In the genomic region with DNA sequence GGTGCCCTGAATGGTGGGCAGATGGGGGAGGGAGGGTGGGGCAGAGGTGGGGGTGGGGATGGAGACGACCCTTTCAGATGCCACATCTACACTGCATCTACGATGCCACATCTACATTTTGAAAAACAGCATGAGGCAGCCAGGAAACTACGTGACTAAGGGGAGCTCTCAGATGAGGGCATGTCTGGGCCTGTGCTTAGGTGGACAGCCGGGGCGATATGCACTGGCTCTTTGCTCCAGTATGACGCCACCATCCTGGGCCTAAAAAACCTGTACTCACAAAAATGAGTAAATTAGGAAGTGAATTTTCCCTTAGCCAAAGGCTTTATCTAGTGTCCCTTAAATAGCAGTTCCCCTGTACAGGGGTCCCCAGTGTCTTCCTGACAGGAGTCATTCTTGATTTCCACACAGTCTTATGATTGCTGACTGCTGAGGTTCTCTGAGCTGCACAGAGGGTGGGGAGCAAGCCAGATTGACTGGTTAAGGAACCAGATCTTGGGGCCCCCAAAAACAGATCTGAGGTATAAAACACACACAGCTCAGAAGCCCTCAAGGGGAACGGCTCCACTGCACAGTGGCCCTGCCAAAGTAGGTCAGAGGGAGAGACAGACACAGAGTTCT, we compare ENCODE assay signal across 11 mouse cellular contexts. TPM values are rescaled to one million over a fixed set of nuclear protein-coding genes. Genes with fewer than 3 reads are reported as not detected.
A peak's percentile ranks its signal among the peaks of the same experiment; 100 is the strongest.
DNase-seq lines count a peak whose midpoint lies in the region; ATAC-seq and TF ChIP-seq lines count a peak whose summit lies in the region.
"Had no signal": no experiment of that assay in that cellular context is flagged by ENCODE, and none has a peak within 500 bp of the region (broad histone marks: within the 10 kb centered on the region; RNA-seq: fewer than 3 reads in every experiment).

No protein-coding gene starts in this region.

- H3K4me3 ChIP-seq in kidney, embryonic 14.5 days (ENCODE audit: low read length), result no peak overlapping the region
- no peak overlapping the region for H3K4me3 ChIP-seq in CH12.LX (replicated peaks in 1 of 3; ENCODE audit: low read depth in 2 of 3, low read length in 2 of 3, poor library complexity in 1 of 3)
- no peak overlapping the region for H3K4me3 ChIP-seq in ES-E14 (ENCODE audit: insufficient read depth in 1 of 2, low read depth in 1 of 2, low read length in 2 of 2, poor library complexity in 1 of 2, severe bottlenecking in 1 of 2)
- no peak overlapping the region for H3K4me3 ChIP-seq in intestine, embryonic 15.5 days (replicated peaks)
- H3K4me3 ChIP-seq: erythroblast, embryonic 14.5 days had no signal

- TF ChIP-seq POLR2A in CH12.LX (IDR thresholded peaks at IDR 0.05; ENCODE audit: low read depth, low read length), result peak; percentile 47; the same call in 1 of the 2 replicates

- H3K4me2 ChIP-seq in kidney, embryonic 14.5 days (replicated peaks; ENCODE audit: low read depth, low read length), result no peak overlapping the region
- no peak overlapping the region for H3K4me2 ChIP-seq in CH12.LX (ENCODE audit: insufficient read depth, low read depth, poor library complexity, severe bottlenecking)
- H3K4me2 ChIP-seq in intestine, embryonic 15.5 days (replicated peaks), result no peak overlapping the region

- no peaks in the 10 kb centered on the region for H3K27me3 ChIP-seq in kidney, embryonic 14.5 days (ENCODE audit: control insufficient read depth, insufficient read depth, low read length)
- no peaks in the 10 kb centered on the region for H3K27me3 ChIP-seq in CH12.LX (replicated peaks)
- H3K27me3 ChIP-seq in intestine, embryonic 15.5 days (replicated peaks), result no peaks in the 10 kb centered on the region
- H3K27me3 ChIP-seq: Patski had no signal

- no peak overlapping the region for H3K27ac ChIP-seq in kidney, embryonic 14.5 days (ENCODE audit: low read depth, low read length)
- peak overlapping the region; percentile 84 for H3K27ac ChIP-seq in CH12.LX (ENCODE audit: insufficient read depth, low read depth)
- H3K27ac ChIP-seq in ES-E14 (ENCODE audit: insufficient read depth, low read depth, low read length, poor library complexity, severe bottlenecking), result peak overlapping the region; percentile 84
- H3K27ac ChIP-seq in intestine, embryonic 15.5 days, result peak overlapping the region; percentile 55

- H3K9ac ChIP-seq in kidney, embryonic 14.5 days (ENCODE audit: low read depth, low read length), result no peak overlapping the region
- peak overlapping the region; percentile 39 for H3K9ac ChIP-seq in CH12.LX (ENCODE audit: insufficient read depth, low read depth)
- peak overlapping the region; percentile 51; the same call in 1 of the 2 replicates for H3K9ac ChIP-seq in ES-E14 (ENCODE audit: insufficient read depth, low read depth, low read length, poor library complexity, severe bottlenecking)
- no peak overlapping the region for H3K9ac ChIP-seq in intestine, embryonic 15.5 days

- H3K79me2 ChIP-seq in CH12.LX (replicated peaks; ENCODE audit: control insufficient read depth, extremely low read depth, insufficient read depth, poor library complexity, severe bottlenecking), result no peaks in the 10 kb centered on the region

- peak; percentile 5; the same call in 1 of the 2 replicates for ATAC-seq in kidney, embryonic 14.5 days (ENCODE audit: low FRiP score, low TSS enrichment)
- ATAC-seq in intestine, embryonic 15.5 days, result no peak
- ATAC-seq: Patski had no signal

- in situ Hi-C loops in CH12.LX (cut with MboI; ENCODE audit: low pct_ligation_motif_present, low pct_unique_long_range_greater_than_20kb, low sequenced_read_pairs), result no loop called here
- in situ Hi-C loops in ES-E14 (cut with MboI; ENCODE audit: low sequenced_read_pairs in 2 of 2, unreplicated experiment in 2 of 2), result no loop called here

- DNase-seq in kidney, adult 8-10 months, result no peak
- peak; percentile 48 for DNase-seq in CH12.LX (ENCODE audit: extremely low read depth)
- no peak for DNase-seq in ES-E14 (ENCODE audit: low read depth, low spot score)
- no peak for DNase-seq in ovary, postnatal 10 days (ENCODE audit: low spot score)
- DNase-seq in embryo, embryonic 10.5 days (ENCODE audit: low spot score), result no peak
- no peak for DNase-seq in right cerebral cortex, postnatal 10 days (ENCODE audit: low spot score in 2 of 2)

- H3K9me3 ChIP-seq in kidney, embryonic 14.5 days (ENCODE audit: control insufficient read depth, low read length), result no peaks in the 10 kb centered on the region
- H3K9me3 ChIP-seq in CH12.LX (replicated peaks; ENCODE audit: low read length), result no peaks in the 10 kb centered on the region
- H3K9me3 ChIP-seq in ES-E14 (ENCODE audit: control insufficient read depth, insufficient read depth, low read depth, low read length), result no peaks in the 10 kb centered on the region
- no peaks in the 10 kb centered on the region for H3K9me3 ChIP-seq in intestine, embryonic 15.5 days

- no peak for TF ChIP-seq RAD21 in CH12.LX (IDR thresholded peaks at IDR 0.05; ENCODE audit: low read depth, low read length)

- dilution Hi-C loops in CH12.LX (cut with MboI; ENCODE audit: extremely low pct_ligation_motif_present, extremely low pct_unique_long_range_greater_than_20kb, low sequenced_read_pairs), result no loop called here

- 0 out of 2 replicates have a peak, but pooled peaks have one; percentile 42 for TF ChIP-seq EP300 in CH12.LX (IDR thresholded peaks at IDR 0.05; ENCODE audit: low read length)

- WGBS in kidney, embryonic 14.5 days, result 84% methylated on average over 7 of the region's 7 CpGs
- WGBS in intestine, embryonic 15.5 days, result 82% methylated on average over 7 of the region's 7 CpGs

- H3K4me1 ChIP-seq in kidney, embryonic 14.5 days (ENCODE audit: control insufficient read depth, insufficient read depth, low read length), result peaks cover 30% of the 10 kb centered on the region
- peaks cover 63 to 80% of the 10 kb centered on the region in 2 experiments for H3K4me1 ChIP-seq in CH12.LX (ENCODE audit: control insufficient read depth in 1 of 2, insufficient read depth in 2 of 2)
- H3K4me1 ChIP-seq in ES-E14 (ENCODE audit: control insufficient read depth in 2 of 2, insufficient read depth in 2 of 2, low read length in 2 of 2, poor library complexity in 1 of 2), result peaks cover 8 to 38% of the 10 kb centered on the region in 2 experiments
- peaks cover 32% of the 10 kb centered on the region for H3K4me1 ChIP-seq in intestine, embryonic 15.5 days (replicated peaks)

- TF ChIP-seq CTCF in CH12.LX (conservative IDR thresholded peaks at IDR 0.05 in 1 of 2, IDR thresholded peaks at IDR 0.05 in 1 of 2; ENCODE audit: low read depth in 2 of 2, low read length in 2 of 2), result no peak

- peaks cover 72% of the 10 kb centered on the region for H3K36me3 ChIP-seq in kidney, embryonic 14.5 days (ENCODE audit: control insufficient read depth, insufficient read depth, low read length)
- H3K36me3 ChIP-seq in CH12.LX (replicated peaks in 1 of 2; ENCODE audit: control insufficient read depth in 1 of 2, insufficient read depth in 1 of 2, low read length in 1 of 2), result peaks cover 48 to 63% of the 10 kb centered on the region in 2 experiments
- H3K36me3 ChIP-seq in ES-E14 (ENCODE audit: control insufficient read depth, insufficient read depth, low read length, poor library complexity, severe bottlenecking), result no peaks in the 10 kb centered on the region
- H3K36me3 ChIP-seq in intestine, embryonic 15.5 days, result peaks cover 42% of the 10 kb centered on the region

TF ChIP-seq in CH12.LX, 34 proteins besides CTCF, POLR2A, EP300 and RAD21 (continues in another document):
- TF ChIP-seq TBP (conservative IDR thresholded peaks at IDR 0.05; ENCODE audit: low read depth, low read length) (0 out of 2 replicates have a peak, but pooled peaks have one; percentile 37), MEF2A (IDR thresholded peaks at IDR 0.05; ENCODE audit: borderline replicate concordance, low read depth, low read length) (peak; percentile 84), ZNF384 (IDR thresholded peaks at IDR 0.05; ENCODE audit: low read depth, low read length) (no peak), E2F4 (IDR thresholded peaks at IDR 0.05; ENCODE audit: insufficient replicate concordance, low read depth, low read length) (no peak), ZC3H11A (IDR thresholded peaks at IDR 0.05; ENCODE audit: low read depth, low read length) (no peak), ZKSCAN1 (IDR thresholded peaks at IDR 0.05; ENCODE audit: borderline replicate concordance, low read depth, low read length) (no peak), CHD1 (IDR thresholded peaks at IDR 0.05; ENCODE audit: low read depth, low read length) (peak; percentile 98)

TF ChIP-seq in ES-E14, 5 proteins besides CTCF, POLR2A, EP300 and RAD21:
- no peak for TF ChIP-seq ZNF384 (IDR thresholded peaks at IDR 0.05; ENCODE audit: low read depth, low read length)
- no peak for TF ChIP-seq HCFC1 (IDR thresholded peaks at IDR 0.05; ENCODE audit: borderline replicate concordance, insufficient read depth, low read length)
- no peak for TF ChIP-seq ZC3H11A (IDR thresholded peaks at IDR 0.05; ENCODE audit: borderline replicate concordance, low read depth, low read length)
- no peak for TF ChIP-seq MAFK (IDR thresholded peaks at IDR 0.05; ENCODE audit: insufficient read depth, low read depth, low read length)
- no peak for TF ChIP-seq CHD2 (IDR thresholded peaks at IDR 0.05; ENCODE audit: low read depth, low read length)

RNA-seq across cellular contexts. Expression of a gene that starts 30.0 kb away (rescaled TPM):
- 44.2 and 54.9 TPM in 2 replicates for polyA plus RNA-seq in kidney, embryonic 14.5 days (2014; fragmentation: Nextera tagmentation; extraction: Ambion mirVana)
- total RNA-seq in CH12.LX (2012; rRNA removed) (16.5 and 51.2 TPM in 2 replicates), CH12.LX (2014; rRNA removed) (3.1 and 3.3 TPM in 2 replicates), ES-E14 (2012; rRNA removed) (69.6 and 91.4 TPM in 2 replicates)
- polyA plus RNA-seq in CH12.LX (2012; ENCODE audit: insufficient read length, low read depth), result 11.0 and 11.8 TPM in 2 replicates
- 67.2 and 77.1 TPM in 2 replicates for polyA plus RNA-seq in intestine, embryonic 15.5 days (2015; fragmentation: Nextera tagmentation; extraction: Ambion mirVana)

RNA-seq across cellular contexts. Expression of a gene that starts 51.8 kb away (rescaled TPM):
- polyA plus RNA-seq in kidney, embryonic 14.5 days (2014; fragmentation: Nextera tagmentation; extraction: Ambion mirVana), result 14.0 and 18.9 TPM in 2 replicates
- total RNA-seq in CH12.LX (2012; rRNA removed), result 58.7 and 76.6 TPM in 2 replicates
- total RNA-seq in CH12.LX (2014; rRNA removed), result 64.0 and 71.5 TPM in 2 replicates
- polyA plus RNA-seq in CH12.LX (2012; ENCODE audit: insufficient read length, low read depth), result 62.9 and 72.1 TPM in 2 replicates
- total RNA-seq in ES-E14 (2012; rRNA removed), result 18.6 and 26.0 TPM in 2 replicates
- polyA plus RNA-seq in intestine, embryonic 15.5 days (2015; fragmentation: Nextera tagmentation; extraction: Ambion mirVana), result 37.7 and 39.9 TPM in 2 replicates

RNA-seq across cellular contexts. Expression of a gene that starts 56.6 kb away (rescaled TPM):
- polyA plus RNA-seq in kidney, embryonic 14.5 days (2014; fragmentation: Nextera tagmentation; extraction: Ambion mirVana), result 0.49 and 1.2 TPM in 2 replicates
- total RNA-seq in CH12.LX (2012; rRNA removed) (0.13 TPM in 1 of 2 replicates, not detected in the other), CH12.LX (2014; rRNA removed) (not detected in 2 replicates), ES-E14 (2012; rRNA removed) (0.76 and 1.6 TPM in 2 replicates)
- polyA plus RNA-seq in CH12.LX (2012; ENCODE audit: insufficient read length, low read depth), result 0.14 and 0.15 TPM in 2 replicates
- polyA plus RNA-seq in intestine, embryonic 15.5 days (2015; fragmentation: Nextera tagmentation; extraction: Ambion mirVana), result 4.9 and 5.7 TPM in 2 replicates
- polyA plus RNA-seq: erythroblast, embryonic 14.5 days; spleen, adult 2 months had no signal

Comparison
In these comparisons a context has a peak if more than half of its experiments do, and no peak if none do; other contexts are left out.
1. H3K9ac ChIP-seq: peak in CH12.LX (single experiment) and ES-E14 (single experiment); none in kidney, embryonic 14.5 days (single experiment) and intestine, embryonic 15.5 days (single experiment).